Mouse (Mus musculus): ENCODE data around the gene Spata16.

The Spata16 gene

DNA sequence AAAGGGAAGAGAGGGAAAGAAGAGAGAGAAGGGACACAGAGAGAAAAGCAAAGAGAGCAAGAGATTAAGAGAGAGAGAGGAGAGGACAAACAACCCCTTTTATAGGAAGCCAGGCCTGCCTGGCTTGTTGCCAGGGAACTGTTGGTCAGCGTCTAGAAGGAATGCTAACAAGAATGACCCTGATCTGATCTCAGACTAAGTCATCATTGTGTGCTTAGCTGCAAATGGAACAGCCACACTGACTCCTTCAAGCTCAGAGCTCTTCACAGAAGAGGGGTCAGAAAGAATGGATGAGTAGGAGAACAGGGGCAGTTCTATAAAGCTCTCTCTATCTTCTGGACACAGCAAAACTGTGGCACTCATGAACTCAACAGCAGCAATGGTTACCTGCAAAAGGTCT, 334.7 kb downstream of the Spata16 start:
- DNase-seq (ENCODE audit: low spot score in 2 of 2), result no peak

DNA sequence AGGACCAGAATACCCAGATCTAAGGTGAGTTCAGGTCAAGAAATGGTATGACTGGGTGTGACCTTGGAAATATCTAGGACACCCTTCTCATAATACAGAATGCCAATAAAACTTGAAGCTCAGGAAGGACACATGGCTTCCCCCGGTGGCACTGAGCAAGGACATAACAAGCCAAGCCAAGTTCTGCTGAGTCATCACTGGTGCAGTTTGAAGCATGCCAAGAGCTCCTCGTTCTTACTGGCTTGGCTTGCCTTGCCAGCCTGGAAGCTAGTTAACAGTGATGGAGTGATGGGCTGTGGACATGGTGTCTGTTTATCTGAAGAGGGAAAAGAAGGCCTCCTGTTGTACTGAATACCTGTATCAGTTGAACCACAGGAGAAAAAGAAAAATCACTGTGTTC, 342.2 kb downstream of the Spata16 start:
- DNase-seq (ENCODE audit: low spot score in 2 of 2), result no peak

DNA sequence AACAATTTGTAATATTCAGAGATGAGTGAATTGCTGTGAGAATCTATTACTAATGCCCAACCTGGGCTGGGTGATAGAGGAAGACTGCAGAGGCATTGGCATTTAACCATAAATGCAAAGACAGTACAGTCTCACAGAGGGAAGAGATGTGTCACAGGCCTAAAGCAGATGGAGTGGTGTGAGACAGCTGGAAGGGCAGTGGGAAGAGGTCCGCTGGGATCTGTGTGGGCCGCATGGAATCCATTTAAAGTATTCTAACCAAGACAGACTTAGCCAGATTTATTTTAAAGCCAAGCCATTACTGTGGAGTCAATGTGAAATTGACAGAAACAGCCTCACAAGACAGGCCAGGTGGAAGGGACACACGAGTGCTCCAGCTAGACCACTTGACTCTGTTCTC, 343.0 kb downstream of the Spata16 start:
- DNase-seq (ENCODE audit: low spot score in 2 of 2), result no peak

DNA sequence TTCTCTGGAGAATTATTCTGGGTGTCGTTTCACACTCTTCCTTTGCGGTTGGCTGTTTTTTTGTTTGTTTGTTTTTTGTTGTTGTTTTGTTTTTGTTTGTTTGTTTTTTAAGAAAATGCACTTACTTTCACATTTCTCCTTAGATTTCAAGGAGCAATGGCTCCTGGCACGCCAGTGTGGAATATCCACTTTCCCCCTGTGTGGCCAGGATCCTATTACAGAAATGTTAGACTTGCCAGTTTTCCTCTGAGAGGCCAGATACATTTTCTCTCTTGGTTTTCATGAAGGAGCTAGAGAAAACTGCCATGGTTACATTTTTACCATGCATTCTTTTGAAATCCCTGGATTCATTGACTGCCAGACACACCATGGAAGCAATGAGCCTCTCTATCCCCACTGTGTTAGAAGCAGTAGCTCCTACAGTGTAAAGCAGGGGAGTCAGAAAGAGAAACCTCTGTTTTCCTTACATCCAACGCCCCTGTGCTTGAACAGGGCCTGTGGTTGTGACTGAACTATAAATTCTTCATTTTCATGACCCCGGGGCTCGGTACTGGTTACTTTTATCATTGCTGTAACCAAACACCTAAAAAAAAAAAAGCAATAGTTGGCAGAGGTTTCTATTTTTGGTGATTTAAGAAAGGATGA, 344.7 kb downstream of the Spata16 start:
- no peak for DNase-seq (ENCODE audit: low spot score in 2 of 2)

DNA sequence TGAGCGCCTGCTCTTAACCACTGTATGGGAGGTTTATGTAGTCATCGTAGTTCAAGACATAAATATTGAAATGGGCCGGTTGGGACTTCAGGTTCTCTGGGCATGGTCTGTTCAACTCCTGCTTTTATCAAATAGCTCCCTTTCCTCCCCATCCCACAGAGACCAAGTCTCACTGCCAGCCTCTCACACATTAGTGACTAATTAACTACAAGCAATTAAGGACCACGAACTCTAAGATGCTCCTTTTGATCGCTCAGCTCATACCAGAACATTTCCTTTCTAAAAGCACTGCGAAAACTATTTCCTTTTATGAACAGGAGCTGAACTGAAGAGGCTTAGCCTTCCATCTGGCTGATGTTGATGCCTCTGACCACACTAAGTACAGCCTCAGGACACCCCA, 346.3 kb downstream of the Spata16 start:
- DNase-seq (ENCODE audit: low spot score in 2 of 2), result no peak

DNA sequence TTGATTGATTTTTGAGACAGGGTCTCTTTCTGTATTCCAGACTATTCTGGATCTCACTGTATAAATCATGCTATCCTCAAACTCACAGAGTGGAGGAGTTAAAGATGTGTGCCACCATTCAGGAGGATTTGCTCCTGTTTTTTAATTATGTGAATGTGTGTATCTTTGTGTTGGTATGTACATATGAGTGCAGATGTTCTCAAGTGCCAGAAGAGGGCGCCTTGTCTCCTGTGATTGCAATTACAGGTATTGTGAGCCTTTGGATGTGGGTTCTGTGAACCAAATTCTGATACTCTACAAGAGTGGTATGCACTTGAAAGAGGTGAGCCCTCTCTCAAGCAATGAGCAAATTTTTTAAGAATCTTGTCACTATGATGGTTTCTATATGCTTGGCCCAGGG, 369.4 kb downstream of the Spata16 start:
- DNase-seq (ENCODE audit: low spot score in 2 of 2), result no peak

DNA sequence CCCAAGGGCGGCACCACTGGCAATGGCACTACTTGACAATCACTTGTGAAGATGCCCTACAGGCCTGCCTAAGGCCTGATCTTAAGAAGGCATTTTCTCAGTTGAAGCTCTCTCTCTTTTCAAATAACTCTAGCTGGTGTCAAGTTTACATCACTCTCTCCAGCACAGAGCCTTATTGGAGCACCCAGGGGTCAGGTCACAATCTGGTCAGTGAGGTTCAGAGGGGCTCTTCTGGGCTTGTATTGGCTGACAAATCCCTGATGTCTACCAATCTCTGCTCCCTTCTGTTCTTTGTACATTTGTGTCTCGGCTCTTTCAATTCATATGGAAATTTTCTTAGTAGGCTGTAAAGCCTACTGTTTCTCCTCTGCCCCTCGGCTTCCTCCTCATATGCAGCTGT, 390.5 kb downstream of the Spata16 start:
- no peak for DNase-seq (ENCODE audit: low spot score in 2 of 2)

DNA sequence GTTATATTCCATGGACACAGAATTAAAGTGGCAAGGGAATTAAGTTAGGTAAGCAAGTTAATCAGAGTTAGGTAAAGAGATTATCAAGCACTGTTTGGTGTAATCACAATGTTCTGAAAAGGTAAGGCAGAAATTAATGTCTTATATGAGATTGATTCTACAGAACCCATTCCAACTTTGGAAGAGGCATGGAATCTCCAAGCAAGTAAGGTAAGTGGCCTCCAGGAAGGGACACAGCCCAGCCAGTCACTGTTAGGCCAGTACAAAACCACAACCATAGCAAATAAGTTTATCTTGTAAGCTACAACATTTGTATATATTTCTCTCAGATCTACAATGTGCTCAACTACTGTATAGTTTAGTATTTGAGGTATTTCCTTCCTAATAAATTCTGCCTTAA, 391.1 kb downstream of the Spata16 start:
- DNase-seq (ENCODE audit: low spot score in 2 of 2), result no peak

DNA sequence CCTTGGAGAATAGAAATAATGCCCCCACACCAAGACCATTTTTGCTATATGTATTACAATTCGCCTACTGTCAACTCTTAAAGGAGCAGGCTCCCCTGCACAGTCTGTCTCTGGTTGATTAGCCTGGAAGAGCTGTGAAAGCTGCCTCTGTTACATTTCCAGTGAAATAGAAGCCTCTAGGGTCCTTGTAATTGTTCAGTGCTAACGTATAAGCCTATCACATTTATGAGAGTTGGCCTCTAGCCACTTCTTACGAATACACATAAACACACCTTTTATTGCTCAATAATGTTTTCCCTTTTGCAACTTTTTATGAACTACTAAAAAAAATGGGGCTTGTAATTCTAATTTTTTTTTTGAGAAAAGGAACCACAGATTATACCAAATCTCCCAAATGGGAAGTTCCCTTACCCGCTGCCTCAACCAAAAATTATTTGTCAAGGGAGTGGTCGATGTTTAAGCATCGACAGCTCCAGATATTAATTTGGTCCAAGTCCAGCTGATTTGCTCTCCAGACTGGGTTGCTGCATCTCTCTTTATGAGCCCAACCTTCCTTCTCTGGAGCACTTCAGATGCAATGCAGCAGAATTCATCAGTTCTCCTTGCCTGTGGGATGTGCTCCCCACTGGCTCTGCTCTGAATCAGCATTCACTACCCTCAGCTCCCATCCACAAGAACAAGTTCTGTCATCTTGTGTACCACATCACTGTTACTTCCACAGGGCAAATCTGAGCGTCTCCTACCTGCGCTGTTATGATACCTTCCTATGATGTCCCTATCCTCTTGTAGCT, 392.8 kb downstream of the Spata16 start:
- DNase-seq (ENCODE audit: low spot score in 2 of 2), result no peak
